Mouse (Mus musculus): ENCODE data around the gene Oaz1.
"Not testable (repeated sequence)": the region's sequence is repeated elsewhere in the genome, so short reads cannot be mapped to it uniquely, and the experiment has no call there.

Oaz1 gene

GRCm38 (mm10) chr10:80802996-80803395, 23.5 kb upstream of the Oaz1 start:
- no peak for DNase-seq

DNA sequence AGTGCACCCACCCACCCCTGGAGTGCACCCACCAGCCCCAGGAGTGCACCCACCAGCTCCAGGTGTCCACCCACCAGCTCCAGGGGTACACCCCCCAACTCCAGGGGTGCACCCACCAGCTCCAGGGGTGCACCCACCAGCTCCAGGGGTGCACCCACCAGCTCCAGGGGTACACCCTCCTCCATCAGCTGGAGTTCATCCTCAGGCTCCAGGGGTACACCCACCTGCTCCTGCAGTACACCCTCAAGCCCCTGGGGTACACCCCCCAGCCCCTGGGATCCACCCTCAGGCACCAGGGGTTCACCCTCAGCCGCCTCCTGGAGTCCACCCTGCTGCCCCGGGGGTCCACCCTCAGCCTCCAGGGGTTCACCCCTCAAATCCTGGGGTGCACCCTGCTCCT, 22.1 kb upstream of the Oaz1 start:
- no peak for DNase-seq

- DNase-seq: no peak
These were observed 21.5 kb upstream of the Oaz1 start, which contains the start of gene Amh for GRCm38 (mm10) chr10:80804916-80805315. Gene Amh, plus strand, starts transcription at chr10:80805243.

GRCm38 (mm10) chr10:80805322-80805721, 21.1 kb upstream of the Oaz1 start:
- DNase-seq: no peak

- peak; percentile 73 for DNase-seq
These were observed 20.5 kb upstream of the Oaz1 start for GRCm38 (mm10) chr10:80805925-80806324.

- DNase-seq: no peak
These were observed 20.0 kb upstream of the Oaz1 start for GRCm38 (mm10) chr10:80806341-80807056.

- peak; percentile 40 for DNase-seq
These were observed 19.3 kb upstream of the Oaz1 start for GRCm38 (mm10) chr10:80807057-80807627.

GRCm38 (mm10) chr10:80808099-80808984, 18.1 kb upstream of the Oaz1 start:
- DNase-seq: no peak

DNA sequence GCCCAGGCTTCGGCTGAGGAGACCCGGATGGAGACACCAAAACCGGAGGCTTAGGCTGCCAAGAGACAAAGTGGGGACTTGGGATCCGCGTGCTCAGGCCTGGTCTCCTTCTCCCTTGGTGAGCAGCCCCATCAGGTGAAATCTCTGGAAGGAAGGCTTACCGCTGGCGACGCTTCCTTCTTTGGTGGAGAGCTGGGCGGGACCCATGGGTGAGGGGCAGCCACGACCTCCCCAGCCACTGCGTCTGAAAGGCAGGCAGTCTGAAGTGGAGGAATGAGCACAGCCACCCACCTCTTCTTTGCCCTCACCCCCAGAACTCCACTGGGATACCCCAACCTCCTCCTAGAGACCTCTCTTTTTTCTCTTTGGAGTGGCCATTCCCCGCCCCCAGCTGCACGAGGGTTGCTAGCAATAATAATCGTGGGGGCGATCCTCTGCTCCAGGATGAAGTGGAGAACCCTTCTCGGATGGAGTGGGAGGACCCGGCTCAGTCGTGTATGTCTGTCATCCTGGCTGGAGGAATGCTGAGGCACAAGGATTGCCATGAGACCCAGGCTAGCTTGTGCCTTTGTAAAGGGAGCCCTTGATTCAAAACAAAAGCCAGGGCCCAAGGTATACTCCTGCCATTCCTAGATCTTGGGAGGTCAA, 17.3 kb upstream of the Oaz1 start:
- no peak for DNase-seq

GRCm38 (mm10) chr10:80810084-80810483, 16.4 kb upstream of the Oaz1 start:
- DNase-seq: no peak

- no peak for DNase-seq
These were observed 13.9 kb upstream of the Oaz1 start for GRCm38 (mm10) chr10:80812391-80813041.

DNA sequence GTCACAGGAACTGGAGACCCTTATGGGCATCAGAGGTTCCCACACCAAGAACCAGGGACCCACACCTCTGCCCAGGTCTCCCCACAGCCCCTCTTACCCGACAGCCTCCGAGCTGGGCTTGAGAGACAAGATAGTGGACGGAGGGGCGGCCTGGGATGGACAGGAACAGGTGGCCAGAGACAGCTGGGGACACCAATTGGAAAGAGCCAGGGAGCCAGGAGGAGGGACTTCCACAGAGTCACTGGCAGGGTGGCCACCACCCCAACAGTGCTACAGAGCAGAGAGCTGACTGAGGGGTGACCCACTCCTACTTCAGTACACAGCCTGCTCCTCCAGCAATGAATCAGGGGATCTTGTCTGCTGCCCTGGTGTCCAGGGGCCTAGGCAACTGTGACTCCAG, 13.1 kb upstream of the Oaz1 start, which contains the start of gene Jsrp1:
TSS of gene Jsrp1 (minus strand) at position 133 of the 400 bp plus-strand sequence.
- DNase-seq: no peak

DNA sequence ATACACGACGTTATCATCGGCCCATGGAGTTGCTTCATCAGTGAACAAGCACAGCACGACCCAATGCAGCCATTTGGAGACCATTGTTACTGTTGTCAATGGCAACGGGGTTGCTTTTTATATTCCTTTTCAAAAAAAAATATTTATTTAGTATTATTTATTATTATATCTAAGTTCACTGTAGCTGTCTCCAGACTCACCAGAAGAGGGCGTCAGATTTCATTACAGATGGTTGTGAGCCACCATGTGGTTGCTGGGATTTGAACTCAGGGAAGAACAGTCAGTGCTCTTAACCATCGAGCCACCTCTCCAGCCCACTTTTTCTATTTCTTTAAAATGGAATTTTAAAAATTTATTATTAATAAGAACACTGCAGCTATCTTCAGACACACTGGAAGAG, 11.7 kb upstream of the Oaz1 start:
- DNase-seq: no peak

GRCm38 (mm10) chr10:80816303-80816702, 10.2 kb upstream of the Oaz1 start:
- not testable (repeated sequence) for DNase-seq

DNA sequence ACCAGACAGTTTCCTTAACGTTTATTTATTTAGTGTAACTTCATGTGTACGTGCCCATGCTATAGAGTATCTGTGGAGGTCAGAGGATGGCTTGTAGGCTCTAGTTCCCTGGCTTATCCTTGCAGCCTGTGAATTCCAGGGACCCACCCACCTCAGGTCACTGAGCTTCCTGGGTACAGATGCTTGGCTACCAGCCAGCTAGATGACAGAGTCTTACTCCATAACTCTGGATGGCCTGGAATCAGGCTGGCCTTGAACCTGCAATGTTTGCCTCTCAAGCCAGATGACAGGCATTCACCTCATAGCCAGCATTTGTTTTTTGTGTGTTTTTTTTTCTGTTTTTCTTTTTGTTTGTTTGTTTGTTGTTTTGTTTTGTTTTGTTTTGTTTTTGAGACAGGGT, 9.3 kb upstream of the Oaz1 start:
- no peak for DNase-seq

- DNase-seq: not testable (repeated sequence)
These were observed 8.5 kb upstream of the Oaz1 start for GRCm38 (mm10) chr10:80817955-80818354.

DNA sequence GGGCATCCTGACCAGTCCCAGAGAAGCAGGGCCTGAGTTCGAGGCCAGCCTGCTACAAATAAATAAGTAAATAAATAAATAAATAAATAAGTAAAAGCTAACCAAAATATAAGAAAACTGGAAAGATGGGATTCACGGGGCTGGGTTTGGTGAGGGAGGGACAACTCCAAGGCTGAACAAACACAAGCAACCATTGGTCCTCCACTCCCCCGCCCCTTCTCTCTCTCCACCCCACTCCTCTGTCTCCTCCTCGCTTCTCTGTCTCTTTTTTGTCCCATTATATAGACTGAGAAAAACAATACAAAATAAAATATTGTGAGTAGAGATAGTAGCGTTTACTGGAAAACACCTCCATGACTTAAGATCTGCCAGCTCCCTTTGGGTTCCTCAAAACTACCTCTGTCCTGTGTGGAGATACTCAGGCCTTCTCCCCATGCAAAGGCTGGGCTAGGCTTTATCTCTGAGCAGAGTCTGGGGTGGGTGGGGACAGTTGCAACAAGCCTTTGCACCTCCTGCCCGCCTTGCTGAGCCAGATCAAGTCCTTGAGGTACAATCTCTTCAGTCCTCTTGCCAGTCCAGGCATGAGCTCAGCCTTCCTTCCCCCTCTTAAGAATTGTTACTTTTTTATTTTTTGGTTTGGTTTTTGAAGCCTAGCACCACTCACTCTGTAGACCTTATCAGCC, 7.7 kb upstream of the Oaz1 start:
- DNase-seq: no peak

- DNase-seq: no peak
These were observed 7.0 kb upstream of the Oaz1 start for GRCm38 (mm10) chr10:80819406-80819805.

DNA sequence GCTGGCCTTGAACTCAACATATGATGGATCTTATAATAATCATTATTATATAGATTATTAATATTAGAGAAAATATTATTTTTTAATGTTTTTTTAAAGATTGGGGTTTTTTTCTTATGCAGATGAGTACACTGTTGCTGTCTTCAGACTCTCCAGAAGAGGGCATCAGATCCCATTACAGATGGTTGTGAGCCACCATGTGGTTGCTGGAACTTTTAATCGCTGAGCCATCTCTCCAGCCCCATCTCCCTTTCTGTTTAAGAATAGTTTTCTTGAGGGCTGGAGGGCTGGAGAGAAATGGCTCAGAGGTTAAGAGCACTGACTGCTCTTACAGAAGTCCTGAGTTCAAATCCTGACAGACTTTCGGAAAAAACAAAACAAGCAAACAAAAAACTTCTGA, 4.5 kb upstream of the Oaz1 start:
- DNase-seq: peak; percentile 45

DNA sequence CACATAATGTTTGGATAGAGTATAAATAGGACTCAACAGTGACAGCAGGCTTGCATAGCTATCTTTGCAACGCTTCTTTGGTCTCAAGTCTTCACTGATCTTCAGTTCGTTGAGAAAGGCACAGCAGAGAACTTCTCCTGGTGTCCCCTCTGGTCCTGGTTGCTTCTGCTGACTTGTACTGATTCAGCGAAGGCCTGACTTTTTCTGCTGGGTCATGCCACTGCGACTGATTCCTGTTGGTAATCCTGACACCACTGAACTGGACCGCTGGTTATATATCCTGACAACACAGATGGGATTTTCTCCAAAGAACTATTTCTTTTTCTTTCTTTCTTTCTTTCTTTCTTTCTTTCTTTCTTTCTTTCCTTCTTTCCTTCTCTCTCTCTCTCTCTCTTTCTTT, 3.9 kb upstream of the Oaz1 start:
- no peak for DNase-seq

GRCm38 (mm10) chr10:80823316-80823715, 3.1 kb upstream of the Oaz1 start:
- DNase-seq: no peak
